Mouse (Mus musculus) heart, embryonic 15.5 days (tissue): Measurements from ENCODE around the gene Itfg1. TPM values are rescaled to one million over a fixed set of nuclear protein-coding genes. Genes with fewer than 3 reads are reported as not detected.

ENCODE experiments used
- ATAC-seq: fragments of 200-750 bp; cut with Nextera tagmentation; replicated peaks from 2 replicates; pipeline ENCODE4 v1.8.0; 2017; ENCODE audit warnings: low read depth, moderate TSS enrichment; ENCODE audit not compliant: insufficient number of reproducible peaks, insufficient read depth, low FRiP score
- H3K27ac ChIP-seq: fragments of 300-500 bp; sonication (generic); 2 replicates; pipeline ENCODE4 v1.5.1; 2015; ENCODE audit warnings: mild to moderate bottlenecking, inconsistent platforms
- H3K27me3 ChIP-seq: fragments of 300-500 bp; sonication (generic); 2 replicates; pipeline ENCODE4 v1.6.1; 2015; ENCODE audit warnings: inconsistent platforms
- H3K36me3 ChIP-seq: fragments of 300-500 bp; sonication (generic); 2 replicates; pipeline ENCODE4 v1.6.1; 2015; ENCODE audit warnings: mild to moderate bottlenecking, inconsistent platforms
- H3K4me1 ChIP-seq: fragments of 300-500 bp; sonication (generic); replicated peaks from 2 replicates; pipeline ENCODE4 v1.6.1; 2015; ENCODE audit warnings: inconsistent platforms
- H3K4me2 ChIP-seq: fragments of 300-500 bp; sonication (generic); 2 replicates; pipeline ENCODE4 v1.6.1; 2015; ENCODE audit warnings: inconsistent platforms, mild to moderate bottlenecking, moderate library complexity
- H3K4me3 ChIP-seq: fragments of 300-500 bp; sonication (generic); 2 replicates; pipeline ENCODE4 v1.5.1; 2015; ENCODE audit warnings: mild to moderate bottlenecking, inconsistent platforms
- H3K9ac ChIP-seq: fragments of 300-500 bp; sonication (generic); 2 replicates; pipeline ENCODE4 v1.6.1; 2015; ENCODE audit warnings: mild to moderate bottlenecking, inconsistent platforms
- H3K9me3 ChIP-seq: fragments of 300-500 bp; sonication (generic); replicated peaks from 2 replicates; pipeline ENCODE4 v1.6.1; 2016; ENCODE audit warnings: inconsistent platforms
- WGBS: fragments of 180-500 bp; shearing (Covaris S2); methylation state at CpG from one replicate; pipeline ENCODE4 v1.1.7; 2015; ENCODE audit warnings: mixed read lengths; 5-methylcytosine and 5-hydroxymethylcytosine counted together
- microRNA-seq: library from miRNA; unstranded; fragments of <30 nt; microRNA quantifications from one replicate; pipeline ENCODE4, GENCODE M21; 2016
- polyA plus RNA-seq: library from polyadenylated mRNA; unstranded; fragments of >200 nt; fragmentation: Nextera tagmentation; extraction: Ambion mirVana; gene quantifications from 2 replicates; pipeline ENCODE4 v1.2.1, GENCODE M21; 2015

Gene Itfg1
- polyA plus RNA-seq, 1 experiment from 2014 or later: 65.6 TPM

GRCm38 (mm10) chr8:85717271-85717670, 123.5 kb downstream of the Itfg1 start:
- H3K4me3 ChIP-seq: no peak overlapping the region
- H3K9ac ChIP-seq: no peak overlapping the region
- no peak overlapping the region for H3K27ac ChIP-seq
- 73% methylated on average over 5 of the region's 5 CpGs for WGBS
- no peaks in the 10 kb centered on the region for H3K9me3 ChIP-seq
- no peak overlapping the region for H3K4me2 ChIP-seq
- H3K4me1 ChIP-seq: peaks cover 7% of the 10 kb centered on the region
- no peaks in the 10 kb centered on the region for H3K36me3 ChIP-seq
- ATAC-seq: no peak
- H3K27me3 ChIP-seq: no peaks in the 10 kb centered on the region

DNA sequence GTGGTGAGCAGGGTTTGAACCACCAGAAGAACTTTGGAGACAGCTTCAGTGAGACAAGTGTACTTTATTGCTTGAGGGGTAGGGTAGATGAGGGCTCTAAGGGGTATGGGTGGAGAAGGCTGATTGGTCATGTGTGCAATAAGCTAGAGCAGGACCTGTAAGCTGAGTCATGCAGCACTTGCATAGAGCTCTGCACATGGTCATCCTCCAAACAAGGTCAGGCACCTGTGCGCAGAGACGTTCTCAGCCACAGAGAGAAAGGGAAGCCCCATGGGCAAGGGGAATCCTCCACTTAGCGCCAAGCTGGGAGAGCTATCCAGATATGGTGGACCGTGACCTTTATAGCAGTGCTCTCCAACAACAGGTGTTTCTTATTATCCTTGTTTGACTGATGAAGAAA, 124.0 kb downstream of the Itfg1 start:
- WGBS: 93% methylated on average over 4 of the region's 4 CpGs

DNA sequence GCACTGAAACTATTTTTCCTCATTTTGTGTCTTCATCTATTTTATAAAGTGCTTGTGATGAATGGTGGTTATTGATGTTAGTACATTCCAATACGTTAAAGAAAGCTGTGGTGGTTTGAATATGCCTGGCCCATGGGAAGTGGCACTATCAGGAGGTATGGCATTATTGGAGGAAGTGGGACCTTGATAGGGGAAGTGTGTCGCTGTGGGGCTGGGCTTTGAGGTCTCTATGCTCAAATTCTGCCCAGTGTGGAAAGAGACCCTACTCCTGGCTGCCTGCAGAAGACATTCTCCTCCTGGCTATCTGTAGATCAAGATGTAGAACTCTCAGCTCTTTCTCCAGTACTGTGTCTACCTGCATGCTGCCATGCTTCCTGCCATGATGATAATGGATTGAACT, 133.7 kb downstream of the Itfg1 start:
- Histone ChIP-seq H3K4me3 (no peak overlapping the region), H3K4me1 (no peaks in the 10 kb centered on the region), H3K9ac (no peak overlapping the region), H3K27me3 (peaks cover 8% of the 10 kb centered on the region), H3K9me3 (no peaks in the 10 kb centered on the region), H3K27ac (no peak overlapping the region), H3K36me3 (no peaks in the 10 kb centered on the region), H3K4me2 (no peak overlapping the region)
- WGBS: 70% methylated on average over 2 of the region's 2 CpGs
- no peak for ATAC-seq

More for the DNA sequence above, 124.0 kb downstream of the Itfg1 start:
- H3K9me3 ChIP-seq: no peaks in the 10 kb centered on the region
- H3K9ac ChIP-seq: no peak overlapping the region
- H3K36me3 ChIP-seq: no peaks in the 10 kb centered on the region
- no peak overlapping the region for H3K27ac ChIP-seq
- peaks cover 7% of the 10 kb centered on the region for H3K4me1 ChIP-seq
- H3K4me3 ChIP-seq: no peak overlapping the region
- no peak for ATAC-seq
- H3K4me2 ChIP-seq: no peak overlapping the region
- H3K27me3 ChIP-seq: no peaks in the 10 kb centered on the region

GRCm38 (mm10) chr8:85700751-85701351, 139.9 kb downstream of the Itfg1 start, which contains the start of gene Neto2:
Neto2 (minus strand) TSS chr8:85700924.
- peak within 1 kb of the TSS; percentile 72 for H3K9ac ChIP-seq
- peak; percentile 90 for ATAC-seq
- WGBS: 5% methylated on average over 52 of the region's 65 CpGs
- peak within 1 kb of the TSS; percentile 100 for H3K4me2 ChIP-seq
- peaks cover 11% of the 10 kb centered on the region for H3K4me1 ChIP-seq
- H3K27ac ChIP-seq: peak within 1 kb of the TSS; percentile 74
- peak within 1 kb of the TSS; percentile 84 for H3K4me3 ChIP-seq
- peaks cover 18% of the 10 kb centered on the region for H3K27me3 ChIP-seq
- H3K36me3 ChIP-seq: no peaks in the 10 kb centered on the region
- H3K9me3 ChIP-seq: no peaks in the 10 kb centered on the region

DNA sequence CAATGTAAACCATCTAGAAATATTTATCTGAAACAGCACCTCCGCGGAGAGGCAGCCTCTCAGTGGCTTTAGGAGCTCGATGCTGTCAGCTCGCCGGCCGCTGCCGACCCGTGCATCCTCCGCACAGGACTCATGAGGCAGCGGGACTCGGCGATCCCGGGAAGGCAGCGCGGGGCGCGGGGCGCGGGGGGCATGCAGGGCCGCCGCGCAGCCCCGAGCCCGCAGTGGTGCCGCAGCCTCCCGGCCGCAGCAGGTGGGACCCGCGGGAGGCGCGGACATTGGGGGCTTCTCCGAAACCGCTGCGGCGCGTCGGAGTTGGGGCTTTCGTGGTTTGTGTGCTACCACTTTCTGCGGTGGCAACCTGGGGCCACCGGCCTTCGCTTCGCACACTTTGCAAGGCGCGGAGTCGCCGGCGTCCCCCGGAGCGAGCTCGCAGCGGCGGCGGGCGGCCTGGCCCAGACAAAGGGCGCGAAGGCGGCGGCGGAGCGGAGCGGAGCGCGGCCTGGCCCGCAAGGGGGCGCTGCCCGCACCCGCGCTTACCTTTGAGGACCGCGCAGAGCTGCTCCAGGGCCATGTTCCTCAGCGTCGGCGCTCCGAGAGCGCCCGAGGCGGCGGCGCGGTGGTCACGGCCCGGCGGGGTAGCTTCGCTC, 140.5 kb downstream of the Itfg1 start:
- WGBS: under 1% methylated on average over 74 of the region's 84 CpGs
- Histone ChIP-seq H3K4me3 (peak overlapping the region; percentile 84), H3K9me3 (no peaks in the 10 kb centered on the region), H3K36me3 (no peaks in the 10 kb centered on the region), H3K27me3 (peaks cover 18% of the 10 kb centered on the region), H3K4me2 (peak overlapping the region; percentile 100), H3K9ac (peak overlapping the region; percentile 72), H3K27ac (peak overlapping the region; percentile 74), H3K4me1 (peaks cover 11% of the 10 kb centered on the region)
- peak; percentile 91 for ATAC-seq

DNA sequence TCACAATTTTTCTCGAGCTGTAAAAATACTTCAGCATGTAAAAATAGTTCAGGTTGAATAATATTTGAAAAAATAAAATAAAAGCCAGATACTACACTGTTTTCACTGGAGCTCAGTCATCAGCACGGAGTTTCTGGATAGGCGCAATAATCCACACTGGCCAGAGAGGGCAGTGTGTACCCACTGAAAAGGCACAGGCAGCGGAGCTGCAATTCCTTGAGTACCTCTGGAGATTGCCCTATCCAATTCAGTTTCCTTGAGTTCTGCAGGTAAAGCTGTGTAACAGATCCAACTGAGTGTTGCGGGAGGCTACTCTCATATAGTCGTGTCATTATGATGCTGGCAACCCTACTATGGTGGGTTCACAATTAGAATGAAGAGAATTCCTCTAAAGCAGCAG, 141.7 kb downstream of the Itfg1 start:
- H3K27ac ChIP-seq: no peak overlapping the region
- no peaks in the 10 kb centered on the region for H3K36me3 ChIP-seq
- H3K4me3 ChIP-seq: no peak overlapping the region
- no peak for ATAC-seq
- H3K27me3 ChIP-seq: peaks cover 18% of the 10 kb centered on the region
- WGBS: 1% methylated on average over 6 of the region's 6 CpGs
- H3K4me2 ChIP-seq: peak overlapping the region; percentile 39
- no peaks in the 10 kb centered on the region for H3K9me3 ChIP-seq
- H3K4me1 ChIP-seq: peaks cover 11% of the 10 kb centered on the region
- H3K9ac ChIP-seq: no peak overlapping the region

Small RNA genes lying within 50 kb of the gene (microRNA-seq; reads per million reads assigned to microRNA genes)
- gene Mir8109: not detected

Other genes starting within 250 kb of the Itfg1 start
- gene Neto2, start 140.0 kb downstream of the Itfg1 start, polyA plus RNA-seq: 3.3 and 3.5 TPM in 2 replicates
- gene Phkb, start within 50 bp of the Itfg1 start, polyA plus RNA-seq: 43.1 and 44.8 TPM in 2 replicates